8 mouse cellular contexts compared by ENCODE assay signal in the genomic region with DNA sequence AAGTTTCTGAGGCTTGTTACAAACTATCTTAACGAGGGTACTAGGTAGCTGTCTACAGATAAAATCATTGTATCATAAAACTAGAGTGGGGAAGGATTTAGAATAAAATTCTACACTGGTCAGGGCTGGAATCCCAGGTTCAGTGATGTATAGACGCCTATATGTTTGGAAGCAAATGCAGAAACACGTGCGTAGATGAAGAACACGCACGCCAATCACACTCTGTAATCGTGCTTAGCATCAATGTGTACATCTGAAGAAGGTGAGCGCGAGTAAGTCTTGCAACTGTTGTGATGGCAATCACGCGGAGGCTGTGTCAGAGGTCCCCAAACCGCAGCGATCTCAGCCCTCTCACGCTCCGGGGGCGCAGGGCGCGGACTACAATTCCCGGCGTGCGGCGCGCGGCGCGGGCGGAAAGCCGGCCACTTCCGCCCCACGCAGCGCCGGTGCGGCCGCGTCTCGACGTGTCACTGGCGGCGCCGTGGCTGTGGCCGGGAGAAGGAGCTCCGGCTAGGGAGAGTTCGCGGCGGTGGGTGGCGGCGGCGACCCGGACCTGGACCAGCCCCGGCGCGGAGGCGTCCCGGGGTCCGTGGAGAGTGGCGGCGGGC. TPM values are rescaled to one million over a fixed set of nuclear protein-coding genes. Genes with fewer than 3 reads are reported as not detected.
DNase-seq lines count a peak whose midpoint lies in the region; ATAC-seq and TF ChIP-seq lines count a peak whose summit lies in the region.

TSS of gene Clint1 (plus strand) at position 536 of the 608 bp plus-strand sequence.

- H3K4me2 ChIP-seq in forebrain, postnatal 0 days (ENCODE audit: low read depth) = peak within 1 kb of the TSS; percentile 84
- H3K4me2 ChIP-seq in lung, embryonic 15.5 days = peak within 1 kb of the TSS; percentile 55

- H3K4me3 ChIP-seq in ES-E14 (ENCODE audit: insufficient read depth in 1 of 2, low read depth in 1 of 2, low read length in 2 of 2, poor library complexity in 1 of 2, severe bottlenecking in 1 of 2) = peak within 1 kb of the TSS; percentile 86 to 96
- peak within 1 kb of the TSS; percentile 92 for H3K4me3 ChIP-seq in forebrain, postnatal 0 days (ENCODE audit: low read depth, low read length)
- H3K4me3 ChIP-seq in lung, embryonic 15.5 days = peak within 1 kb of the TSS; percentile 77

- no peaks in the 10 kb centered on the region for H3K9me3 ChIP-seq in ES-E14 (ENCODE audit: control insufficient read depth, insufficient read depth, low read depth, low read length)
- H3K9me3 ChIP-seq in forebrain, postnatal 0 days (ENCODE audit: low read length) = no peaks in the 10 kb centered on the region
- no peaks in the 10 kb centered on the region for H3K9me3 ChIP-seq in lung, embryonic 15.5 days

- no peaks in the 10 kb centered on the region for H3K27me3 ChIP-seq in forebrain, postnatal 0 days (ENCODE audit: insufficient read depth, low read length)
- H3K27me3 ChIP-seq in lung, embryonic 15.5 days = no peaks in the 10 kb centered on the region

- under 1% methylated on average over 47 of the region's 57 CpGs for WGBS in forebrain, postnatal 0 days
- 1% methylated on average over 40 of the region's 57 CpGs for WGBS in lung, embryonic 15.5 days

- in situ Hi-C loops in ES-E14 (cut with MboI; ENCODE audit: low sequenced_read_pairs in 2 of 2, unreplicated experiment in 2 of 2) = no loop called here

- H3K4me1 ChIP-seq in ES-E14 (ENCODE audit: control insufficient read depth in 2 of 2, insufficient read depth in 2 of 2, low read length in 2 of 2, poor library complexity in 1 of 2) = 0 out of 4 replicates have a peak, but pooled peaks cover 1 to 3% of the 10 kb centered on the region in 2 experiments
- H3K4me1 ChIP-seq in forebrain, postnatal 0 days (ENCODE audit: insufficient read depth) = 0 out of 2 replicates have a peak, but pooled peaks cover 4% of the 10 kb centered on the region
- H3K4me1 ChIP-seq in lung, embryonic 15.5 days = peaks cover 36% of the 10 kb centered on the region

- no peak within 1 kb of the TSS for H3K27ac ChIP-seq in ES-E14 (ENCODE audit: insufficient read depth, low read depth, low read length, poor library complexity, severe bottlenecking)
- H3K27ac ChIP-seq in forebrain, postnatal 0 days (ENCODE audit: low read depth, low read length) = peak within 1 kb of the TSS; percentile 79
- peak within 1 kb of the TSS; percentile 80 for H3K27ac ChIP-seq in lung, embryonic 15.5 days

- peak; percentile 40 for DNase-seq in ES-E14 (ENCODE audit: low read depth, low spot score)
- peak; percentile 80 for DNase-seq in cerebellum, adult 11-12 months
- peak; percentile 85 for DNase-seq in forebrain, postnatal 0 days
- peak; percentile 86 for DNase-seq in heart, postnatal 4 days
- peak; percentile 59 to 75 for DNase-seq in layer of hippocampus, adult 8-10 months (ENCODE audit: low spot score in 2 of 2)
- peak; percentile 65 for DNase-seq in ovary, adult 18-20 months (ENCODE audit: low spot score)
- DNase-seq in thymus, postnatal 0 days (ENCODE audit: low spot score) = peak; percentile 92

- peak; percentile 99 for ATAC-seq in forebrain, postnatal 0 days
- ATAC-seq in lung, embryonic 15.5 days (ENCODE audit: borderline replicate concordance, extremely low read depth, low FRiP score, low TSS enrichment) = peak; percentile 95

- TF ChIP-seq CTCF in forebrain, postnatal 0 days (IDR thresholded peaks at IDR 0.05; ENCODE audit: low read depth) = no peak

- peaks cover 8% of the 10 kb centered on the region for H3K36me3 ChIP-seq in ES-E14 (ENCODE audit: control insufficient read depth, insufficient read depth, low read length, poor library complexity, severe bottlenecking)
- no peaks in the 10 kb centered on the region for H3K36me3 ChIP-seq in forebrain, postnatal 0 days (ENCODE audit: insufficient read depth)
- H3K36me3 ChIP-seq in lung, embryonic 15.5 days = no peaks in the 10 kb centered on the region

- H3K9ac ChIP-seq in ES-E14 (ENCODE audit: insufficient read depth, low read depth, low read length, poor library complexity, severe bottlenecking) = peak within 1 kb of the TSS; percentile 90
- peak within 1 kb of the TSS; percentile 75 for H3K9ac ChIP-seq in forebrain, postnatal 0 days
- peak within 1 kb of the TSS; percentile 77 for H3K9ac ChIP-seq in lung, embryonic 15.5 days

TF ChIP-seq in ES-E14, 5 proteins besides CTCF, POLR2A, EP300 and RAD21:
- TF ChIP-seq CHD2 (IDR thresholded peaks at IDR 0.05; ENCODE audit: low read depth, low read length) (no peak), ZC3H11A (IDR thresholded peaks at IDR 0.05; ENCODE audit: borderline replicate concordance, low read depth, low read length) (no peak), ZNF384 (IDR thresholded peaks at IDR 0.05; ENCODE audit: low read depth, low read length) (no peak), MAFK (IDR thresholded peaks at IDR 0.05; ENCODE audit: insufficient read depth, low read depth, low read length) (no peak), HCFC1 (IDR thresholded peaks at IDR 0.05; ENCODE audit: borderline replicate concordance, insufficient read depth, low read length) (peak; percentile 91)

RNA-seq across cellular contexts. Expression of gene Clint1, which starts in this region (rescaled TPM):
- total RNA-seq in ES-E14 (2012; rRNA removed) = 31.0 and 40.7 TPM in 2 replicates
- total RNA-seq in forebrain, postnatal 0 days (2014; rRNA removed) = 24.7 and 32.8 TPM in 2 replicates
- 19.4 and 28.8 TPM in 2 replicates for polyA plus RNA-seq in forebrain, postnatal 0 days (2015; fragmentation: Nextera tagmentation; extraction: Ambion mirVana)
- total RNA-seq in heart, postnatal 4 days (2021) = 10 to 100 TPM; 52.0 to 53.0 TPM
- total RNA-seq in layer of hippocampus, adult 8-10 months (2022) = 10 to 100 TPM; 51.1 to 54.2 (median 53.4) TPM
- polyA plus RNA-seq in lung, embryonic 15.5 days (2015; fragmentation: Nextera tagmentation; extraction: Ambion mirVana) = 72.1 and 76.4 TPM in 2 replicates
- polyA plus RNA-seq in thymus, postnatal 0 days (2015; fragmentation: Nextera tagmentation; extraction: Ambion mirVana) = 60.0 and 68.2 TPM in 2 replicates

Comparison
In these comparisons a context has a peak if more than half of its experiments do, and no peak if none do; other contexts are left out.
1. DNase-seq: peak in every context shown above with its lines; median percentile 92 in thymus, postnatal 0 days; 86 in heart, postnatal 4 days; 85 in forebrain, postnatal 0 days; 80 in cerebellum, adult 11-12 months; 67 in layer of hippocampus, adult 8-10 months; 65 in ovary, adult 18-20 months; 40 in ES-E14.